Mouse (Mus musculus): Measurements from ENCODE around the gene Akirin1.

The Akirin1 gene

DNA sequence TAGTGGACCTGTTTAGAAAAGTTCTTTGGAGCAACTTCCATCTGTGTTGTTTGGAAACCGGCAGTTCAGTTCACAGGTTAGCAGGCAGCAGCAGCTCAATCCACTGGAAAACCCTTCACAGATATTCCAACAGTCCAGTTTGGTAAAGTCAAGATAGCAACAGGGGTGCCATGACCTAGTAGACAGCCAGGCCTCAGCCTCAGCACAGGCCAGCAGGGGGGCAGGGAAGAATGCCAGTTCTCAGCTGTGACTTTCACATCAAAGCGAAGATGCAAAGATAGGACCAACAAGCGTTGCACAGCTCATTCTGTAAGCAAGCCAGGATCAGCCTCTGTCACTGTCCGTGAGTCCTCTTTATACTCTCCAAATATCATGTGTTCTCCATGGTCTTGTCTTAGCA lies 28.4 kb downstream of the Akirin1 start:
- no peak for DNase-seq (ENCODE audit: extremely low read depth, low read depth, low spot score)

DNA sequence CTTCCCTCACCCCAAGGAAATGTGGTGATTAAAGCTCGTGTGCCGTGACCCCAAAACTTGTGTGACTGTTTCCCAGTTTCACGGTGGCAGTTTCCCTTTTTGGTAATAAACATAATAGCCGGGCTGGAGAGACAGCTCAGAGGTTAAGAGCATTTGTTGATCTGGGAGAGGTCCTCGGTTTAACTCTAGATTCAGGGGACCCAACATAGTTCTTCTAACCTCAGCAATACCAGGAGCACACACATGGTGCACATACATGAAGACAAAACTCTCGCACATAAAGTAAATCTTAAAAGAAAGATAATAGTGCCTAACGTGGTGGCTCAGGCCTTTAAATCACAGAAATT lies 31.7 kb downstream of the Akirin1 start:
- no peak for DNase-seq (ENCODE audit: extremely low read depth, low read depth, low spot score)

DNA sequence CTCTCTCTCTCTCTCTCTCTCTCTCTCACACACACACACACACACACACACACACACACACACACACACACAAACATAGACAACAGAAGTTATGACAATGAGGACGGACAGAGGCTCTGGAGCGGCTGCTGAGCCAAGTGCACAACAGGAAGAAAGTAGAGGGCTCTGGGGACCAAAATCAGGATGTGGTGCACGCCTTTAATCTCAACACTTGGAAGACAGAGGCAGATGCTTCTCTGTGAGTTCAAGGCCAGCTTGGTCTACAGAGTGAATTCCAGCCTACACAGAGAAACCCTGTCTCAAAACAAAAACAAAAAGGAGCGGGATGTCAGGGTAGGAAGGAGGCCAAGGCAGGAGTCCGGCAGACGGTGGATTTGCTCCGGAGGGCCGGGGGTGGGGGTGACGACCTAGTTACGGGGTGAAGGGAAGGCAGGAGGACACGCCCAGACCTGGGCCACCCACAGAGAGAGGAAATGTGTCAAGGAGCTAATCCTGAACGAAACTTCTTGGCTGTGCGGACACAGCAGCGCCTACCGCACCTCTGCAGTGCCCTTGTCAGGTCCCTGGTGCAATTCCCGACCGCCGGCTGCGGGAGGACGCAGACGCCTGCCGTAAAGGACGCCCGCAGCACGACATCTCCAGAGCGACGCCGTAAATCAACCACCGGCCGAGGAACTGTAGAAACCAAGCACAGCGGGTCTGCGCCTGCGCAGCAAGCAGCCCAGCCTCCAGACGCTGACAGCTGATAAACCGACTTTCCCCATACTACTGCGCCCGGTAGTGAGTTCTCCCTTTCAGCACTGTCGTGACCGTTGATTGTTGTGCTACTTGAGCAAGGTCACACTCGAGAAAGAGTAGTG lies 32.3 kb downstream of the Akirin1 start, which contains the start of gene Ndufs5:
Gene Ndufs5, minus strand, starts transcription at position 629 of the 860 bp plus-strand sequence.
- peak; percentile 54 for DNase-seq (ENCODE audit: extremely low read depth, low read depth, low spot score)

DNA sequence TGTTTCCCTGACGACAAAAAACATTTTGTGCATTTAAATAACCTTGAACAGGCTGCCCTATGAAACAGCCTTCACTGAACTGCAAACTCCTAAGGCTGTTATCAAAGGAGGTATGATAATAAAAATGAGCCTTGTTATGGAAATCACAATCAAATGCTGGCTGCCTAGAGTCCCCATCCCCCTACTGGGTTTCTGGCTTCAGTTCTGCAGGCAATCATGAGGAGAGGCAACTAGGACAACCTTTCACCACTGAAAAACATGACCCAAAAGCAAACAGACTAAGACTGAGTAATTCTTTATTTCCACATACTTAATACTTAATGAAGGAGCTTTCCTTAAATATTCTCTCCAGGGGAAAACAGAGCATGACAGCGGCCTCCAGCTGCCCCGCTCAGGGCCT lies 37.7 kb downstream of the Akirin1 start:
- no peak for DNase-seq (ENCODE audit: extremely low read depth, low read depth, low spot score)

DNA sequence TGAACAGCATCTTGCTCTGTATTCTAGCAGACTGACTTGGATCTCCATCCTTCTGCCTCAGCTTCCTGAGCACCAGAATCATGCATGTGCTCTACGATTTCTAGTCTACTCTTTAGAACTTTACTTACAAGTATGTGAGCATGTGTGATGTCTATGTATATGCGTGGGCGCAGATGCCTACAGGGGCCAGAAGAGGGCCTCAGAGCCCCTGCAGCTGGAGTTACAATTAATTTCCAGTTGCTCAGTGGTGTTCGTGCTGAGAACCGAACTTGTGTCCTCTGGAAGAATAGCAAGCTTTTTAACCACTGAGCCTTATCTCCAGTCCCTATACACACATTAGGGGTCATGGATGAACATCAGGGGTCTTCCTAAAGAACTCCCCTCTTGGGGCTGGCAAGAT lies 42.8 kb downstream of the Akirin1 start:
- no peak for DNase-seq (ENCODE audit: extremely low read depth, low read depth, low spot score)

DNA sequence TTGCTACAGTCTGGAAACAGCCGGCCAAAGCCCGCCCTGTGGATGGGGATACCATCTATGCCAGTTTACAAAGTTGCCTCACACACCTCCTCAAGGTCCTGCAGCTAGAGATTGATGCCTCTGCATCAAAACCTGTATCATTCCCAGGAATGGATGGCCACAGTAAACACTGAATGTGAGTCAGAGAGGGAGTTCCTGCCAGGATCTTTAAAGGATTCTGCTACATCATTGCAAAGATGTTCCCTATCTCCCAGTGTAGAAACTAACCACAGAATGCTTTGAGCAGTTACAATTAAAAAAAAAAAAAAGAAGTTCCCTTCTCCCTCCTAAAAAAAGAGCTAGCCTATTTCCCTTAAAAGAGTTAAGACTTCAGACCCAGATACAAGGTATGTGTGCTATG lies 44.8 kb downstream of the Akirin1 start:
- DNase-seq (ENCODE audit: extremely low read depth, low read depth, low spot score): no peak

DNA sequence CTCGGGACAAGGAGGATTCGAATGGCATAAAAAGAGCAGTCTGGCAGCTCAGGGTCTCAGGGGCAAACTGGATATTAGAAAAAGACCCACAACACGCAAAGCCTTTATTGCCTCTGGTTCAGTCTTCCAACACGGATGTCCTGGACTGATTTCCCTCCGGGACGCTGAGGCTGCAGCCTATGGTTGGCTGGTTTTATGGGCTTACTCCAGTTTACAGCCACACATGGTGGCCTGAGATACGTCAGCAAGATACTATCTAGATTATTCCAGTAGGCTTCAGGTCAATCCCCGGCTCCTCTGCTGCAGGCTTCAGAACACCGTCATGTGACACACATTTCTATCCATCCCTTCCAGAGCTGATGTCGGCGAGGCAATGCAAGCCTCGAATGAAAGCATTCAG lies 56.8 kb downstream of the Akirin1 start:
- no peak for DNase-seq (ENCODE audit: extremely low read depth, low read depth, low spot score)

DNA sequence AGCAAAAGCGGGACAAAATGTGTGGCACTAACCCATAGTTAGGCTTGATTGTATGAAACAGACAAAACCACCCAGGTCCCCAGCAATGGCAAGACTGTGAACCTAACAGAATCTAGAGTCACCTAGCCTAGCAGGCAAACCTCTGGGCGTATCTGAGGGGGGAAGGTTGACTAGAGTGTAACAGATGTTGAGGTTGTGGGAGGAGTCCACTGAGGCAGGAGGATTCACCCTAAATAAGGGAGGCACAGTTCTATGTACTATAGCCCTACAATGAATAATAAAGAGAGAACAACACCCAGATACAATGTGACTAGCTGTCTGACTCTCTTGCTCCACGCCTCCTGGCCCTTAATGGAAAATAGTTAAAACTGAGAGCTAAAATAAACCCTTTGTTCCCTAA lies 58.1 kb downstream of the Akirin1 start:
- no peak for DNase-seq (ENCODE audit: extremely low read depth, low read depth, low spot score)

DNA sequence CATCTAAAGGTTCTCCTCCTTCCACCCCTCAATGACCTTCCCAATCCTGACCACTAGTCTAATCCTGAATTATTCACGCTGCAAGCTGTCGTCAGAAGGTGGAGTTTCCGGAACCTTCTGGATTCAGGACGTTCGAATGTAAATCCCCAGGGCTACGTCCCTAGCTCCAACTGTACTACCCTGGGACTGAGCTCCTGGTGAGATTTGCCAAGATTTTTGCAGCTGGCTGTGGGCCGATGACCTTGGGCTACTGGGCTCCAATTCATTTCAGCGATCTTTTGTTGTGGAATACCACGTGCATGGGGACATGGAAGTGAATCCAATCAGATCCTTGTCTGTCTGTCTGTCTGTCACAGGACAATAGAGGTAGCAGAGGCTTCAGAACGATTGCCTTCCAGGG lies 59.8 kb downstream of the Akirin1 start:
- DNase-seq (ENCODE audit: extremely low read depth, low read depth, low spot score): no peak

DNA sequence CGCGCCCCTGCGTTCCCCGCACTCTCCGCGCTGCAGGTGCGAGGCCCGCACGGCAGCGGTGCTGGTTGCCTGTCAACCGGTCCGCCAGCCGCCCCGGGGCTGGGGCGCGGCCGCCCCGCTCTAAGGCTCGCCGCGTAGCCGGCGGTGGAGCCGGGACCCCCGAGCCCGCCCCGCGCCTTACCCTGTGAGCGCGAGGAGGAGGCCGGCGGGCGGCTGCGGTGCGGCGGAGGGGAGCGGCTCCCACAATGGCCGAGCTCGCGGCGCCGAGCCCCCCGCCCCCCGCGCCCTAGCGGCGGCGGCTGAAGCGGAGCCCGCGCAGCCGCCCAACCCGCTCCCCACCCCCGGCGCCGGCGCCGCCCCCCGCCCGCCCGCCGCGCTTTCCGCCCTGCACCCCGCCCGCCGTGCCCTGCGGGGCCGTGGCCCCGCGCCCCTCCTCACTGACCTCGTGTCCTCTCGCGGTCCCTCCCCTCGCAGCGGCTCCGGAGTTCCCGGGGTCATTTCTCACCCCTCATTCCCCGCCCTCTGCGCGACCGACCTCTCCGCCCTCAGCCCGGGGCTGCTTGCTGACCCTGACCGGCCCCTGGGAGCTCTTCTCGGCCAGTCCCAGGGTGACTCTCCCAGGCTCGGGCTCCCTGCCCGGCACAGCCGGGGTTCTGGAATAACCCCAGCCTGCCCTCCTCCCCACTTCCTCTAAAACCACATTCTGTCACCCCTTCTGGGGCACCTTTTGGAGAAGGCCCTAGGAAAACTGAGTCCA lies 62.9 kb downstream of the Akirin1 start:
- no peak for DNase-seq (ENCODE audit: extremely low read depth, low read depth, low spot score)

DNA sequence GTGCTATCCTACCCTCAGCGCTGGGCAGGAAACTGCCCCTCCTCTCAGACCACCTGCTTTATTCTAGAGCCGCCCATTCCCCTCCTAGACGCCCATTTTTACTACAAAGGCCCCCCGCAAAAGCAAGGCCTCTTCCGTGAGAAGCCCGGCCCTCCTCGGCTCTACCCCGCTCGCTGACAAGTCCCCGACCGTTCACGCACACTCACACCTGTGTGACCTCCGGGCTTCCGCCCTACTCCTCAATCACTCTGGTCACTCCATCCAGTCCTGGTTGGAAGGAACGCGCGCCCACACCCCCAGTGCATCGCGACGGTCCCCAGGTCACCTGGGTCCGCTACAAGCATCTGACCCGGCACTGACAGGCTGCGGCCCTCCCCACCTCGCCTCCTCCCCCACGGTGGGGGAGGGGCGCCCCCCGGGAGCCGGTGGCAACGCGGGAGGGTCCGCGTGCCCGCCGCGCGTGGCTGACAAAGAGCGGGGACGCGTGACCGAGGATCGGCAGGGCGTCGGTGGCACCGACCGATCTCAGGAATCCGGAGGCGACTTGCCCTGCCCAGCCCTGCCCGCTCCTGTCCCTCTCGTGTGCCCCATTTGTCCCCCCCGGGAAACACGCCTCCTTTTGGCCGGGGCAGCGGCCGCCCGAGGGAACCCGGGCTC lies 63.6 kb downstream of the Akirin1 start:
- no peak for DNase-seq (ENCODE audit: extremely low read depth, low read depth, low spot score)

DNA sequence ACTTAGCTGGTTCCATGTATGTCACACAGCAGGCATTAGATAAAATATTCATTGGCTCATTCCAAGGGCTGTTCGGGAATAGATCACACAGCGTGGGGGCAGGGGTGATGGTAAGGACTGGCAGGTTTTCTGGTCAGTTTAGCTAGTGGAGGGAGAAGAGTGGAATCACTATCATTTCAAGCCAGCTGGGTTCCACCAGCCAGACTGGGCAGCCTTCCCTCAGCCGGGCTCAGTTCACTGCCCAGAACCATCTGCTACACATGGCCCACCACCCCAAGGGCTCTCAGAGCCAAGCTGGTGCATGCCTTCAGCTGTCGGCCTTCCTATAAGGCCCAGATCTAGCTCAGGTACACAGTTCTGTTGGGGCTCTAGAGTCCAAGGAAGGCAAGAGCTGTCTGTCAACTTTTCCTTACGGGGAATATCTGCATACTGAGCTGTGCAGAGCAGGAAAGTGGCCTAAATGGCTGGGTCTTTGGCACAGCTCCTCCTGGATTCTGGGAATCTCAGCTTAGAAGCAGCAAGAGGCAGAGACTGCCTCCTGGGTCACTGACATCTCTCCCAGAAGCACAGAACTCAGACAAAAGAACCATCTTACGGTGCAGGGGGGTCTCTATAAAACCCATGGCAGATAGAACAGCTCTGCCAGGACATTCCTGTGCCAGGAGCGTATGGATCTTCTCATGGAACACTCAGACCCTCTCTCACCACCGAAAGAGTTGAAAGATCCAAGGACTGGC lies 64.5 kb downstream of the Akirin1 start:
- no peak for DNase-seq (ENCODE audit: extremely low read depth, low read depth, low spot score)

DNA sequence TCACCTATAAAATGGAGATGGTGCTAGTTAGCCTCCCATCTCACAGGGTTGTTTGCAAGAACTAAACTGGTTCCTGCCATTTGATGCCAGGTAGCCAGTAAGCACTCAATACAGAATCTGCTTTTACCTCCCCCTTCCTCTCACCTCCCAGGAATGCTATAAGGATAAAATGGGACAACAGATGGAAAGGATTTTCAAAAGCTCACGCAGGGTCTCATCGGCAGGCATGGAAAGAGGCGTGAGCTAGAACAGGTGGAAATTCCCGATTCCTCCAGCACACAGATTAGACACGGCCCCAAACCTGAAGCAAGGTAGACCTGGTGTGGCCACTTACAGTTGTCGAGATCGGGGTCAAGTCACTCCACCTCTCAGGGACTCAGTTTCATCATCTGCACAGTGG lies 65.1 kb downstream of the Akirin1 start:
- no peak for DNase-seq (ENCODE audit: extremely low read depth, low read depth, low spot score)

Data from fat pad, adult 2 months (tissue).